ENCODE assay signal across 8 mouse cellular contexts in the genomic region with DNA sequence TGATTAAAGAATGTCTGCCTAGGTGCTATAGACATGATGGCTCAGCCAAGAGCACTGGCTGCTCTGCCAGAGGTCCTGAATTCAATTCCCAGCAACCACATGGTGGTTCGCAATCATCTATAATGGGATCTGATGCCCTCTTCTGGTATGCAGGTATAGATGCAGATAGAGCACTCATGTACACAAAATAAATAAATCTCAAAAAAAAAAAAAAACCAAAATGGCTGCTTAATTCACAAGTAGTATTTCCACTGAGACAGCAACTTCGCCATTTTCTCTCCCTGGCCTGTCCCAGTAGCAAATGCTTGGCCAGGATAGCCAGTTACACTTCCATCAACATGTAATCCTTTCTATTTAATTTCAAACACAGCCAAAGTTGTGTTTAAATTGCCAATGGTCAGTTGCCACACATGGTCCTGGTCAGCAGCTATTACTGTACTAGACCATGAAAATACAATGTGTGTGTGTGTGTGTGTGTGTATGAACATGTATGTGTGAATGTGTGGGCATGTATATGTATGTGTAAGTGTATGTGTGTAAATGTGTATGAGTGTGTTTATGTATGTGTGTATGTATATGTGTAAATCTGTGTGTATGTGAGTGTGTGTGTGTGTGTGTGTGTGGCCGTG. TPM values are rescaled to one million over a fixed set of nuclear protein-coding genes. Genes with fewer than 3 reads are reported as not detected.
DNase-seq lines count a peak whose midpoint lies in the region; ATAC-seq and TF ChIP-seq lines count a peak whose summit lies in the region.

No protein-coding gene starts in this region.

- peak overlapping the region; percentile 95 for H3K4me3 ChIP-seq in gastrocnemius, adult 2 months
- H3K4me3 ChIP-seq in C2C12 (ENCODE audit: insufficient read depth, poor library complexity, severe bottlenecking): peak overlapping the region; percentile 69
- peak overlapping the region; percentile 84 for H3K4me3 ChIP-seq in forebrain, embryonic 15.5 days
- H3K4me3 ChIP-seq in liver, postnatal 0 days (ENCODE audit: low read depth, low read length): peak overlapping the region; percentile 83

- TF ChIP-seq CTCF in gastrocnemius, adult 2 months (IDR thresholded peaks at IDR 0.05): no peak
- no peak for TF ChIP-seq CTCF in C2C12 (IDR thresholded peaks at IDR 0.05; ENCODE audit: control insufficient read depth, insufficient read depth, insufficient read length)
- TF ChIP-seq CTCF in liver, postnatal 0 days (IDR thresholded peaks at IDR 0.05; ENCODE audit: low read depth): peak; percentile 29

- H3K9me3 ChIP-seq in forebrain, embryonic 15.5 days: no peaks in the 10 kb centered on the region
- no peaks in the 10 kb centered on the region for H3K9me3 ChIP-seq in liver, postnatal 0 days (ENCODE audit: low read length)

- H3ac ChIP-seq in C2C12 (ENCODE audit: control insufficient read depth, insufficient read length, low read depth): no peak overlapping the region

- peak overlapping the region; percentile 70; the same call in 1 of the 2 replicates for H3K9ac ChIP-seq in forebrain, embryonic 15.5 days (replicated peaks)
- H3K9ac ChIP-seq in liver, postnatal 0 days (replicated peaks): peak overlapping the region; percentile 87

- intact Hi-C loops in gastrocnemius, adult 2 months (cut with DNase I): loop anchor here (5.0 kb wide), 1 partner anchor 95 kb away; no protein-coding TSS in a partner anchor
- intact Hi-C loops in gastrocnemius, postnatal 36 days (cut with DNase I): no loop called here
- intact Hi-C loops in left cerebral cortex, postnatal 14 days (cut with DNase I): no loop called here

- peak overlapping the region; percentile 94 for H3K27ac ChIP-seq in gastrocnemius, adult 2 months
- H3K27ac ChIP-seq in forebrain, embryonic 15.5 days (replicated peaks): no peak overlapping the region
- H3K27ac ChIP-seq in liver, postnatal 0 days (ENCODE audit: low read depth): peak overlapping the region; percentile 99

- peaks cover 11% of the 10 kb centered on the region; the same call in 1 of the 2 replicates for H3K4me1 ChIP-seq in forebrain, embryonic 15.5 days
- H3K4me1 ChIP-seq in liver, postnatal 0 days (ENCODE audit: insufficient read depth): peaks cover 4% of the 10 kb centered on the region; the same call in 1 of the 2 replicates

- H3K27me3 ChIP-seq in C2C12 (ENCODE audit: control insufficient read depth, insufficient read depth, insufficient read length): no peaks in the 10 kb centered on the region
- no peaks in the 10 kb centered on the region for H3K27me3 ChIP-seq in forebrain, embryonic 15.5 days
- H3K27me3 ChIP-seq in liver, postnatal 0 days (ENCODE audit: insufficient read depth, low read length): no peaks in the 10 kb centered on the region

- H3K79me2 ChIP-seq in C2C12 (ENCODE audit: control insufficient read depth, insufficient read depth): peaks cover 12% of the 10 kb centered on the region

- H3K36me3 ChIP-seq in C2C12 (ENCODE audit: control insufficient read depth, insufficient read depth): peaks cover 25% of the 10 kb centered on the region
- H3K36me3 ChIP-seq in forebrain, embryonic 15.5 days: no peaks in the 10 kb centered on the region
- peaks cover 11% of the 10 kb centered on the region for H3K36me3 ChIP-seq in liver, postnatal 0 days (replicated peaks; ENCODE audit: insufficient read depth, low read length)

- WGBS in forebrain, embryonic 15.5 days: 72% methylated on average over 3 of the region's 3 CpGs
- WGBS in liver, postnatal 0 days (ENCODE audit: insufficient replicate concordance): 59% methylated on average over 3 of the region's 3 CpGs

- ATAC-seq in forebrain, embryonic 15.5 days (replicated peaks): no peak
- ATAC-seq in liver, postnatal 0 days: no peak
- no peak for ATAC-seq in granulocyte monocyte progenitor cell, adult 5-6 weeks (replicated peaks; ENCODE audit: poor library complexity, severe bottlenecking)

- no peak for DNase-seq in gastrocnemius, adult 2 months
- DNase-seq in gastrocnemius, postnatal 36 days: no peak
- DNase-seq in liver, postnatal 0 days: no peak
- no peak for DNase-seq in left cerebral cortex, postnatal 14 days (ENCODE audit: low spot score in 2 of 2)
- DNase-seq in ovary, adult 18-20 months (ENCODE audit: low spot score): no peak

- peak overlapping the region; percentile 90 for H3K4me2 ChIP-seq in forebrain, embryonic 15.5 days (replicated peaks)
- peak overlapping the region; percentile 74 for H3K4me2 ChIP-seq in liver, postnatal 0 days (ENCODE audit: low read depth, low read length)

- TF ChIP-seq EP300 in liver, postnatal 0 days (IDR thresholded peaks at IDR 0.05; ENCODE audit: low read depth): no peak

- no peaks in the 10 kb centered on the region for H3K79me3 ChIP-seq in C2C12 (ENCODE audit: low read depth)

TF ChIP-seq in C2C12, 6 proteins besides CTCF, POLR2A, EP300 and RAD21:
- TF ChIP-seq MYOG (IDR thresholded peaks at IDR 0.05; ENCODE audit: control insufficient read depth, extremely low read depth, insufficient read length): no peak
- TF ChIP-seq USF1 (IDR thresholded peaks at IDR 0.05; ENCODE audit: low read depth): no peak
- TF ChIP-seq CEBPB (IDR thresholded peaks at IDR 0.05; ENCODE audit: low read depth): no peak
- TF ChIP-seq MYOD1 (IDR thresholded peaks at IDR 0.05; ENCODE audit: control insufficient read depth, insufficient read length, low read depth): no peak
- TF ChIP-seq MAX (IDR thresholded peaks at IDR 0.05): no peak
- no peak for TF ChIP-seq FOSL1 (IDR thresholded peaks at IDR 0.05; ENCODE audit: insufficient read depth, low read length, poor library complexity, severe bottlenecking)

RNA-seq across cellular contexts. Expression of gene Helb, which starts 1.0 kb away (rescaled TPM):
- total RNA-seq in gastrocnemius, adult 2 months (2021): 1 to 10 TPM; 6.6 to 7.1 TPM
- 1 to 10 TPM; 6.5 to 8.6 TPM for total RNA-seq in gastrocnemius, postnatal 36 days (2021)
- 4.4 TPM for polyA plus RNA-seq in C2C12 (2012; fragmentation: generic; extraction: Trizol)
- polyA plus RNA-seq in forebrain, embryonic 15.5 days (2015; fragmentation: Nextera tagmentation; extraction: Ambion mirVana): 4.0 and 4.1 TPM in 2 replicates
- polyA plus RNA-seq in liver, postnatal 0 days (2015; fragmentation: Nextera tagmentation; extraction: Ambion mirVana): 3.6 and 5.0 TPM in 2 replicates
- 1 to 10 TPM; 3.1 to 3.7 TPM for total RNA-seq in left cerebral cortex, postnatal 14 days (2021)
- 29.5 and 32.7 TPM in 2 replicates for total RNA-seq in granulocyte monocyte progenitor cell, adult 5-6 weeks (2014; fragmentation: Nextera tagmentation)
- 35.3 and 39.7 TPM in 2 replicates for total RNA-seq in granulocyte monocyte progenitor cell, adult 5-6 weeks (2017)
